Mouse (Mus musculus) bone marrow, adult 2 months (tissue): ENCODE results near the gene Ewsr1.

Experiments used
- CTCF ChIP-seq: fragments of 200-500 bp; IDR thresholded peaks from 2 replicates; pipeline ENCODE4 v1.5.1; 2011; ENCODE audit warnings: low read length, control low read depth; ENCODE audit not compliant: control insufficient read depth, insufficient read depth
- POLR2A ChIP-seq: fragments of 200-500 bp; IDR thresholded peaks from 2 replicates; pipeline ENCODE4 v1.6.1; 2011; ENCODE audit warnings: low read depth, mild to moderate bottlenecking, control low read depth, low read length, borderline replicate concordance; ENCODE audit not compliant: control insufficient read depth

GRCm38 (mm10) chr11:5100283-5100682, 1.2 kb upstream of the Ewsr1 start:
- no peak for TF ChIP-seq CTCF
- TF ChIP-seq POLR2A, result no peak
